Mouse (Mus musculus) CH12.LX (cell line): ENCODE results near the gene Scrt2. TPM values are rescaled to one million over a fixed set of nuclear protein-coding genes. Genes with fewer than 3 reads are reported as not detected.
A peak's percentile ranks its signal among the peaks of the same experiment; 100 is the strongest.

ENCODE experiments used
- DNase-seq: peaks from one replicate; pipeline ENCODE4 v3.0.0-alpha.2; 2013; ENCODE audit errors: extremely low read depth
- H3K27ac ChIP-seq: 2 replicates; pipeline ENCODE4 v1.5.1; 2012; ENCODE audit warnings: low read depth, mild to moderate bottlenecking, control low read depth, moderate library complexity; ENCODE audit not compliant: insufficient read depth
- H3K27me3 ChIP-seq: replicated peaks from 2 replicates; pipeline ENCODE3; 2012; ENCODE audit warnings: inconsistent platforms
- H3K36me3 ChIP-seq, 2 experiments: replicated peaks in 1 of 2; 2 replicates each; pipeline versions ENCODE3 to v1.6.1; 2012; ENCODE audit warnings: inconsistent platforms in 1 of 2, low read length in 1 of 2, mild to moderate bottlenecking in 1 of 2, mixed read lengths in 1 of 2, moderate library complexity in 1 of 2; ENCODE audit not compliant: control insufficient read depth in 1 of 2, insufficient read depth in 1 of 2
- H3K4me1 ChIP-seq, 2 experiments: 2 replicates each; pipeline ENCODE4 v1.6.1; 2012; ENCODE audit warnings: inconsistent platforms in 1 of 2, moderate library complexity in 1 of 2; ENCODE audit not compliant: insufficient read depth in 2 of 2, control insufficient read depth in 1 of 2
- H3K4me2 ChIP-seq: 2 replicates; pipeline ENCODE4 v1.6.1; 2012; ENCODE audit warnings: low read depth, mild to moderate bottlenecking, control low read depth; ENCODE audit not compliant: poor library complexity, insufficient read depth, severe bottlenecking
- H3K4me3 ChIP-seq, 3 experiments: fragments of 150-350 bp in 1 of 3; sonication (generic) in 1 of 3; replicated peaks in 1 of 3; 2 replicates each; pipeline versions ENCODE3 to v1.5.1; 2011 to 2012; ENCODE audit warnings: low read depth in 2 of 3, low read length in 2 of 3, mild to moderate bottlenecking in 2 of 3, moderate library complexity in 2 of 3, control low read depth in 1 of 3, improper control_type of control experiment in 1 of 3, inconsistent platforms in 1 of 3, mixed read lengths in 1 of 3; ENCODE audit not compliant: poor library complexity in 1 of 3
- H3K79me2 ChIP-seq: replicated peaks from 2 replicates; pipeline ENCODE4 v1.6.1; 2012; ENCODE audit warnings: mild to moderate bottlenecking, moderate library complexity; ENCODE audit not compliant: control insufficient read depth, poor library complexity, insufficient read depth, severe bottlenecking; ENCODE audit errors: extremely low read depth
- H3K9ac ChIP-seq: 2 replicates; pipeline ENCODE4 v1.6.1; 2012; ENCODE audit warnings: low read depth, mild to moderate bottlenecking, control low read depth, moderate library complexity; ENCODE audit not compliant: insufficient read depth
- H3K9me3 ChIP-seq: replicated peaks from 2 replicates; pipeline ENCODE3; 2012; ENCODE audit warnings: low read length, inconsistent platforms, mixed read lengths
- BHLHE40 ChIP-seq: IDR thresholded peaks from 2 replicates; pipeline ENCODE4 v1.6.1; 2011; ENCODE audit warnings: mild to moderate bottlenecking, low read depth, low read length, improper control_type of control experiment
- CHD2 ChIP-seq: IDR thresholded peaks from 2 replicates; pipeline ENCODE4 v1.6.1; 2011; ENCODE audit warnings: low read length, improper control_type of control experiment
- CTCF ChIP-seq, 2 experiments: IDR thresholded peaks in 1 of 2; conservative IDR thresholded peaks in 1 of 2; 2 replicates each; pipeline ENCODE4 v1.5.1; 2011 to 2012; ENCODE audit warnings: low read depth in 2 of 2, low read length in 2 of 2, improper control_type of control experiment in 1 of 2, inconsistent platforms in 1 of 2, mild to moderate bottlenecking in 1 of 2, moderate library complexity in 1 of 2
- EP300 ChIP-seq: IDR thresholded peaks from 2 replicates; pipeline ENCODE4 v1.6.1; 2011; ENCODE audit warnings: low read length, improper control_type of control experiment
- ETS1 ChIP-seq: conservative IDR thresholded peaks from 2 replicates; pipeline ENCODE4 v1.6.1; 2012; ENCODE audit warnings: low read depth, mild to moderate bottlenecking, inconsistent platforms, low read length, improper control_type of control experiment, moderate library complexity
- HCFC1 ChIP-seq: IDR thresholded peaks from 2 replicates; pipeline ENCODE4 v1.6.1; 2012; ENCODE audit warnings: low read depth, mild to moderate bottlenecking, inconsistent platforms, low read length, improper control_type of control experiment
- IRF4 ChIP-seq: IDR thresholded peaks from 2 replicates; pipeline ENCODE4 v1.6.1; 2014; ENCODE audit warnings: low read depth, mild to moderate bottlenecking, inconsistent platforms, low read length, improper control_type of control experiment
- JUN ChIP-seq: IDR thresholded peaks from 2 replicates; pipeline ENCODE4 v1.6.1; 2011; ENCODE audit warnings: low read depth, mild to moderate bottlenecking, low read length, improper control_type of control experiment, moderate library complexity; ENCODE audit not compliant: insufficient read depth
- MAX ChIP-seq: IDR thresholded peaks from 2 replicates; pipeline ENCODE4 v1.6.1; 2011; ENCODE audit warnings: low read length, improper control_type of control experiment
- MAZ ChIP-seq: IDR thresholded peaks from 2 replicates; pipeline ENCODE4 v1.6.1; 2012; ENCODE audit warnings: low read depth, mild to moderate bottlenecking, inconsistent platforms, low read length, improper control_type of control experiment, moderate library complexity
- MYC ChIP-seq: IDR thresholded peaks from 2 replicates; pipeline ENCODE4 v1.6.1; 2011; ENCODE audit warnings: low read depth, mild to moderate bottlenecking, improper control_type of control experiment, low read length
- NRF1 ChIP-seq: IDR thresholded peaks from 2 replicates; pipeline ENCODE4 v1.6.1; 2014; ENCODE audit warnings: low read depth, mild to moderate bottlenecking, inconsistent platforms, low read length, improper control_type of control experiment, moderate library complexity
- POLR2A ChIP-seq: IDR thresholded peaks from 2 replicates; pipeline ENCODE4 v1.6.1; 2011; ENCODE audit warnings: low read depth, mild to moderate bottlenecking, improper control_type of control experiment, low read length
- POLR2AphosphoS2 ChIP-seq: IDR thresholded peaks from 2 replicates; pipeline ENCODE4 v1.6.1; 2011; ENCODE audit warnings: low read depth, low read length, improper control_type of control experiment
- SIN3A ChIP-seq: IDR thresholded peaks from 2 replicates; pipeline ENCODE4 v1.6.1; 2012; ENCODE audit warnings: low read length, improper control_type of control experiment, inconsistent platforms
- TCF12 ChIP-seq: IDR thresholded peaks from 2 replicates; pipeline ENCODE4 v1.6.1; 2014; ENCODE audit warnings: low read depth, mild to moderate bottlenecking, inconsistent platforms, low read length, improper control_type of control experiment
- USF2 ChIP-seq: conservative IDR thresholded peaks from 2 replicates; pipeline ENCODE4 v1.6.1; 2011; ENCODE audit warnings: low read depth, low read length, improper control_type of control experiment
- ZKSCAN1 ChIP-seq: IDR thresholded peaks from 2 replicates; pipeline ENCODE4 v1.6.1; 2012; ENCODE audit warnings: low read depth, inconsistent platforms, low read length, improper control_type of control experiment, borderline replicate concordance
- ZMIZ1 ChIP-seq: IDR thresholded peaks from 2 replicates; pipeline ENCODE4 v1.6.1; 2012; ENCODE audit warnings: low read depth, mild to moderate bottlenecking, inconsistent platforms, low read length, improper control_type of control experiment
- ZNF384 ChIP-seq: IDR thresholded peaks from 2 replicates; pipeline ENCODE4 v1.6.1; 2012; ENCODE audit warnings: low read depth, low read length, improper control_type of control experiment, inconsistent platforms
- dilution Hi-C: fragments of 300-500 bp; cut with MboI; formaldehyde crosslinking; loops from 2 replicates; pipeline ENCODE4 v1.14.3; 2020; ENCODE audit warnings: low sequenced_read_pairs; ENCODE audit not compliant: extremely low pct_unique_long_range_greater_than_20kb, extremely low pct_ligation_motif_present
- in situ Hi-C: fragments of 300-500 bp; cut with MboI; formaldehyde crosslinking; loops from 3 replicates; pipeline ENCODE4 v1.14.3; 2019; ENCODE audit warnings: low sequenced_read_pairs, low pct_ligation_motif_present, low pct_unique_long_range_greater_than_20kb, mixed read lengths
- polyA plus RNA-seq: library from polyadenylated mRNA; unstranded; fragments of >175 nt; gene quantifications from 2 replicates; pipeline ENCODE4 v1.2.1, GENCODE M21; 2012; ENCODE audit warnings: low read depth; ENCODE audit not compliant: insufficient read length
- total RNA-seq, 2 experiments: library from RNA; depleted of rRNA; stranded (reverse); fragments of 300-350 nt in 1 of 2; fragments of >200 nt in 1 of 2; gene quantifications; 2 replicates each; pipeline ENCODE4 v1.2.3; 2012 to 2014

The Scrt2 gene
- total and polyA plus RNA-seq, 3 experiments, result not detected

GRCm38 (mm10) chr2:152091342-152092056, 10.2 kb downstream of the Scrt2 start:
- no peaks in the 10 kb centered on the region for H3K79me2 ChIP-seq
- peak; percentile 69 for DNase-seq
- peak overlapping the region in 1 of 3 experiments; percentile 25 for H3K4me3 ChIP-seq
- H3K9me3 ChIP-seq, result peaks cover 26% of the 10 kb centered on the region
- H3K9ac ChIP-seq, result no peak overlapping the region
- H3K4me2 ChIP-seq, result peak overlapping the region; percentile 17; the same call in 1 of the 2 replicates
- peaks cover 6 to 18% of the 10 kb centered on the region in 2 experiments for H3K4me1 ChIP-seq
- H3K27ac ChIP-seq, result no peak overlapping the region
- no peaks in the 10 kb centered on the region for H3K36me3 ChIP-seq
- peaks cover 58% of the 10 kb centered on the region for H3K27me3 ChIP-seq
- in situ Hi-C loops (no loop called here), dilution Hi-C loops (no loop called here)
- TF ChIP-seq MAZ, result no peak
- TF ChIP-seq IRF4, result peak; percentile 20; the same call in 1 of the 2 replicates
- TF ChIP-seq CHD2, result peak; percentile 50; the same call in 1 of the 2 replicates
- TF ChIP-seq EP300, result peak; percentile 23; the same call in 1 of the 2 replicates
- TF ChIP-seq ZKSCAN1, result peak; percentile 55
- TF ChIP-seq MAX, result peak; percentile 54
- peak; percentile 35 for TF ChIP-seq ETS1
- peak; percentile 18; the same call in 1 of the 2 replicates for TF ChIP-seq BHLHE40
- no peak for TF ChIP-seq JUN
- peak; percentile 64; the same call in 1 of the 2 replicates for TF ChIP-seq TCF12
- 0 out of 2 replicates have a peak, but pooled peaks have one; percentile 54 for TF ChIP-seq SIN3A
- no peak for TF ChIP-seq HCFC1

GRCm38 (mm10) chr2:152092927-152093326, 11.6 kb downstream of the Scrt2 start:
- in situ Hi-C loops (no loop called here), dilution Hi-C loops (no loop called here)
- Histone ChIP-seq H3K4me2 (no peak overlapping the region), H3K9ac (no peak overlapping the region), H3K4me3 (no peak overlapping the region), H3K27me3 (peaks cover 58% of the 10 kb centered on the region), H3K9me3 (peaks cover 26% of the 10 kb centered on the region), H3K4me1 (peaks cover 6 to 18% of the 10 kb centered on the region in 2 experiments), H3K27ac (no peak overlapping the region), H3K79me2 (no peaks in the 10 kb centered on the region), H3K36me3 (no peaks in the 10 kb centered on the region)
- TF ChIP-seq POLR2AphosphoS2, result no peak
- no peak for TF ChIP-seq MAX
- TF ChIP-seq NRF1, result no peak
- no peak for TF ChIP-seq BHLHE40
- TF ChIP-seq ZMIZ1, result no peak
- no peak for TF ChIP-seq USF2
- no peak for TF ChIP-seq CTCF (conservative IDR thresholded peaks at IDR 0.05 in 1 of 2, IDR thresholded peaks at IDR 0.05 in 1 of 2; ENCODE audit: low read depth in 2 of 2, low read length in 2 of 2)
- TF ChIP-seq EP300, result no peak
- TF ChIP-seq MAZ, result no peak
- no peak for TF ChIP-seq POLR2A
- no peak for TF ChIP-seq MYC
- no peak for TF ChIP-seq CHD2
- no peak for TF ChIP-seq ZNF384
- no peak for DNase-seq
